Mouse (Mus musculus): ENCODE results near the gene Gm572. TPM values are rescaled to one million over a fixed set of nuclear protein-coding genes. Genes with fewer than 3 reads are reported as not detected.

Gene Gm572
- polyA plus RNA-seq, 1 experiment from 2014 or later: not detected

GRCm38 (mm10) chr4:148710446-148710845 lies 67.3 kb downstream of the Gm572 start:
- Histone ChIP-seq H3K27ac (ENCODE audit: low read depth, low read length) (no peak overlapping the region), H3K9ac (ENCODE audit: low read length) (no peak overlapping the region), H3K36me3 (ENCODE audit: control insufficient read depth, insufficient read depth, low read length) (no peaks in the 10 kb centered on the region), H3K4me2 (ENCODE audit: low read depth) (no peak overlapping the region), H3K9me3 (ENCODE audit: control insufficient read depth, low read length) (no peaks in the 10 kb centered on the region), H3K4me1 (ENCODE audit: control insufficient read depth, insufficient read depth, low read length) (peaks cover 32% of the 10 kb centered on the region), H3K27me3 (ENCODE audit: control insufficient read depth, insufficient read depth, low read length) (no peaks in the 10 kb centered on the region), H3K4me3 (ENCODE audit: low read depth, low read length) (no peak overlapping the region)
- DNase-seq (ENCODE audit: low spot score): no peak
- 38% methylated on average over 2 of the region's 2 CpGs for WGBS
- no peak for ATAC-seq (ENCODE audit: insufficient read depth, low FRiP score, low TSS enrichment)

DNA sequence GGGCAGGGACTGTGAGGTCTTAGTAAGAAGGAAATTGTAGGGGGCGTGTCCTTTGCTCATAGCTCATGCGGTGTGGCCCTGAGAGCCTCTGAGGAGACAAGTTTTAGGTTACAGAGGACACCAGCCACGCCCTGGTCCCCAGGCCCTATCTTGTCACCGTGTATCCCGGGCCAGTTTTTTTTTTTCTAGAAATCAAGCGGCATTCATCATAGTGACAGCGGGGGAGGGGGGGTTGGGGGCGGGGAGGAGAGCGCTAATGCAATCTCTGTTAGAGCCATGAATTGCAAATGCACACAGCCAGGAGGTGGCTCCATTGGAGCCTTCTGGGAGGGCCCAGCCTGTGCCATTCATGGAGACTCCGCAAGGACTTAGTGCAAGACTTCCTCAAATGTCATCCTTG lies 68.2 kb downstream of the Gm572 start:
- Histone ChIP-seq H3K4me1 (ENCODE audit: control insufficient read depth, insufficient read depth, low read length) (peaks cover 32% of the 10 kb centered on the region), H3K9me3 (ENCODE audit: control insufficient read depth, low read length) (no peaks in the 10 kb centered on the region), H3K27me3 (ENCODE audit: control insufficient read depth, insufficient read depth, low read length) (no peaks in the 10 kb centered on the region), H3K4me2 (ENCODE audit: low read depth) (no peak overlapping the region), H3K9ac (ENCODE audit: low read length) (no peak overlapping the region), H3K27ac (ENCODE audit: low read depth, low read length) (0 out of 2 replicates have a peak overlapping the region, but pooled peaks have one; percentile 17), H3K36me3 (ENCODE audit: control insufficient read depth, insufficient read depth, low read length) (no peaks in the 10 kb centered on the region), H3K4me3 (ENCODE audit: low read depth, low read length) (no peak overlapping the region)
- WGBS: 3% methylated on average over 10 of the region's 10 CpGs
- peak; percentile 62 for DNase-seq (ENCODE audit: low spot score)
- ATAC-seq (ENCODE audit: insufficient read depth, low FRiP score, low TSS enrichment): peak; percentile 58

GRCm38 (mm10) chr4:148712632-148713031 lies 69.5 kb downstream of the Gm572 start:
- Histone ChIP-seq H3K4me3 (ENCODE audit: low read depth, low read length) (no peak overlapping the region), H3K9ac (ENCODE audit: low read length) (no peak overlapping the region; the same call in 1 of the 2 replicates), H3K27me3 (ENCODE audit: control insufficient read depth, insufficient read depth, low read length) (no peaks in the 10 kb centered on the region), H3K36me3 (ENCODE audit: control insufficient read depth, insufficient read depth, low read length) (no peaks in the 10 kb centered on the region), H3K4me1 (ENCODE audit: control insufficient read depth, insufficient read depth, low read length) (peaks cover 32% of the 10 kb centered on the region), H3K9me3 (ENCODE audit: control insufficient read depth, low read length) (no peaks in the 10 kb centered on the region), H3K27ac (ENCODE audit: low read depth, low read length) (0 out of 2 replicates have a peak overlapping the region, but pooled peaks have one; percentile 14), H3K4me2 (ENCODE audit: low read depth) (no peak overlapping the region)
- 35% methylated on average over 10 of the region's 10 CpGs for WGBS
- no peak for DNase-seq (ENCODE audit: low spot score)
- no peak for ATAC-seq (ENCODE audit: insufficient read depth, low FRiP score, low TSS enrichment)

GRCm38 (mm10) chr4:148714064-148714463 lies 70.9 kb downstream of the Gm572 start:
- Histone ChIP-seq H3K27me3 (ENCODE audit: control insufficient read depth, insufficient read depth, low read length) (no peaks in the 10 kb centered on the region), H3K4me2 (ENCODE audit: low read depth) (no peak overlapping the region), H3K4me3 (ENCODE audit: low read depth, low read length) (no peak overlapping the region), H3K27ac (ENCODE audit: low read depth, low read length) (no peak overlapping the region), H3K9me3 (ENCODE audit: control insufficient read depth, low read length) (no peaks in the 10 kb centered on the region), H3K4me1 (ENCODE audit: control insufficient read depth, insufficient read depth, low read length) (peaks cover 32% of the 10 kb centered on the region), H3K9ac (ENCODE audit: low read length) (no peak overlapping the region), H3K36me3 (ENCODE audit: control insufficient read depth, insufficient read depth, low read length) (no peaks in the 10 kb centered on the region)
- WGBS: 44% methylated on average over 8 of the region's 8 CpGs
- DNase-seq (ENCODE audit: low spot score) (no peak), ATAC-seq (ENCODE audit: insufficient read depth, low FRiP score, low TSS enrichment) (no peak)

DNA sequence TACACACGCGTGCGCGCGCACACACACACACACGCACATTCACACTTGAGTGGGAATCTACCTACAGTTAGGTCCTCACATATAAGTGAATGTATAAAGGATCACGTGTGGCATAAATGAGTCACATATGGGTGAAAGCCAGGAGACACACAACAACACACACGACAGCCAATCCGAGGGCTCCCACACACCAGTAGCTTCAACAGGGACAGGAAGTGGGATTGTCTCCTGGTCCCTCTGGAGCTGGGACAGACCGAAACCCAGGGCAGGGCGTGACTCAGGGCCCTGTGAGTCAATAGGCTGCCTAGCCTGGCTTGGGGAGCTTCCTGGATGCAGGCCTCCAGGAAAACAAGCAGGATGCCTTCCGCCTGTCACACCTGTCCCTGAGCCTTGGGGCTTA lies 71.6 kb downstream of the Gm572 start:
- Histone ChIP-seq H3K27me3 (ENCODE audit: control insufficient read depth, insufficient read depth, low read length) (no peaks in the 10 kb centered on the region), H3K9me3 (ENCODE audit: control insufficient read depth, low read length) (no peaks in the 10 kb centered on the region), H3K4me2 (ENCODE audit: low read depth) (no peak overlapping the region), H3K27ac (ENCODE audit: low read depth, low read length) (no peak overlapping the region), H3K4me3 (ENCODE audit: low read depth, low read length) (no peak overlapping the region), H3K36me3 (ENCODE audit: control insufficient read depth, insufficient read depth, low read length) (no peaks in the 10 kb centered on the region), H3K4me1 (ENCODE audit: control insufficient read depth, insufficient read depth, low read length) (peaks cover 32% of the 10 kb centered on the region), H3K9ac (ENCODE audit: low read length) (no peak overlapping the region)
- ATAC-seq (ENCODE audit: insufficient read depth, low FRiP score, low TSS enrichment) (no peak), DNase-seq (ENCODE audit: low spot score) (no peak)
- 89% methylated on average over 12 of the region's 12 CpGs for WGBS

DNA sequence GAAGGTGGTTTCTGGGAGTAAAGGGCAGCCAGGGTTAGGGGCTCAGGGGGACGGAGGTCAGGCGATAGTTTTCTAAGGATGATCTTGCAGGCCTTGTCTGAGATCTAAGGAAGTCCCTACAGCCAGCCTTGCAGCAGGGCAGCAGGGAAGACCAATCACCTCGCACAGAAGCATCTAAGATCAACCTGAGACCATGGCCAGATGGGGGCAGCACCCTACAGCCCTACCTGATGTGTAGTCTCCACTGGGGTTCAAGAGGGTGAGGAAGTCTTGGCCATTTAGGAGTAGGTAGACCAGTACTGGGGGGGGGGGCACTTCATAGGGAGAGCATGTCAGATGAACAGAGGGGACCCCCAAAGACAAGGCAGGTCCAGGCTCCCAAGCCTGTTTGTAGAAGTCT lies 72.3 kb downstream of the Gm572 start:
- no peak for ATAC-seq (ENCODE audit: insufficient read depth, low FRiP score, low TSS enrichment)
- H3K9me3 ChIP-seq (ENCODE audit: control insufficient read depth, low read length): no peaks in the 10 kb centered on the region
- no peak for DNase-seq (ENCODE audit: low spot score)
- no peaks in the 10 kb centered on the region for H3K36me3 ChIP-seq (ENCODE audit: control insufficient read depth, insufficient read depth, low read length)
- 42% methylated on average over 3 of the region's 3 CpGs for WGBS
- no peak overlapping the region for H3K4me2 ChIP-seq (ENCODE audit: low read depth)
- H3K27ac ChIP-seq (ENCODE audit: low read depth, low read length): no peak overlapping the region
- H3K4me1 ChIP-seq (ENCODE audit: control insufficient read depth, insufficient read depth, low read length): peaks cover 26% of the 10 kb centered on the region
- no peak overlapping the region for H3K9ac ChIP-seq (ENCODE audit: low read length)
- no peak overlapping the region for H3K4me3 ChIP-seq (ENCODE audit: low read depth, low read length)
- H3K27me3 ChIP-seq (ENCODE audit: control insufficient read depth, insufficient read depth, low read length): no peaks in the 10 kb centered on the region

Other genes starting within 250 kb of the Gm572 start
- gene Ubiad1, start 198.5 kb upstream of the Gm572 start, polyA plus RNA-seq (2014; fragmentation: Nextera tagmentation; extraction: Ambion mirVana): 17.6 and 19.0 TPM in 2 replicates
- gene Mtor, start 194.7 kb upstream of the Gm572 start, polyA plus RNA-seq (2014; fragmentation: Nextera tagmentation; extraction: Ambion mirVana): 34.1 and 36.1 TPM in 2 replicates
- 0.31 and 0.32 TPM in 2 replicates for gene Angptl7, start 142.9 kb upstream of the Gm572 start, polyA plus RNA-seq (2014; fragmentation: Nextera tagmentation; extraction: Ambion mirVana)
- gene Exosc10, start 84.9 kb upstream of the Gm572 start, polyA plus RNA-seq (2014; fragmentation: Nextera tagmentation; extraction: Ambion mirVana): 102 and 108 TPM in 2 replicates
- gene Srm, start 51.8 kb upstream of the Gm572 start, polyA plus RNA-seq (2014; fragmentation: Nextera tagmentation; extraction: Ambion mirVana): 194 and 196 TPM in 2 replicates
- gene Masp2, start 40.8 kb upstream of the Gm572 start, polyA plus RNA-seq (2014; fragmentation: Nextera tagmentation; extraction: Ambion mirVana): 0.17 and 0.35 TPM in 2 replicates
- 179 and 211 TPM in 2 replicates for gene Tardbp, start 16.3 kb upstream of the Gm572 start, polyA plus RNA-seq (2014; fragmentation: Nextera tagmentation; extraction: Ambion mirVana)
- 4.9 and 7.3 TPM in 2 replicates for gene Casz1, start 161.1 kb downstream of the Gm572 start, polyA plus RNA-seq (2014; fragmentation: Nextera tagmentation; extraction: Ambion mirVana)

Measured in neural tube, embryonic 11.5 days (tissue).